Mouse (Mus musculus) heart, embryonic 14.5 days (tissue): ENCODE results near the gene Aqp7. TPM values are rescaled to one million over a fixed set of nuclear protein-coding genes. Genes with fewer than 3 reads are reported as not detected.

Experiments used
- ATAC-seq: fragments of 200-750 bp; cut with Nextera tagmentation; 2 replicates; pipeline ENCODE4 v1.8.0; 2017; ENCODE audit warnings: low read depth, moderate TSS enrichment; ENCODE audit not compliant: insufficient number of reproducible peaks, insufficient read depth, low FRiP score
- H3K27ac ChIP-seq, 2 experiments: fragments of 200-500 bp in 1 of 2; fragments of 300-500 bp in 1 of 2; sonication (generic) in 1 of 2; replicated peaks in 1 of 2; 2 replicates each; pipeline ENCODE4 v1.5.1; 2012 to 2014; ENCODE audit warnings: low read depth in 2 of 2, low read length in 2 of 2, control low read depth in 1 of 2, mild to moderate bottlenecking in 1 of 2, mixed read lengths in 1 of 2; ENCODE audit not compliant: control insufficient read depth in 1 of 2, insufficient read depth in 1 of 2
- H3K27me3 ChIP-seq: fragments of 300-500 bp; sonication (generic); 2 replicates; pipeline ENCODE4 v1.6.1; 2014; ENCODE audit warnings: mild to moderate bottlenecking, low read length, control low read depth; ENCODE audit not compliant: control insufficient read depth, insufficient read depth
- H3K36me3 ChIP-seq: fragments of 300-500 bp; sonication (generic); 2 replicates; pipeline ENCODE4 v1.6.1; 2014; ENCODE audit warnings: mild to moderate bottlenecking, control low read depth, low read length, mixed read lengths; ENCODE audit not compliant: control insufficient read depth, insufficient read depth
- H3K4me1 ChIP-seq, 2 experiments: fragments of 200-500 bp in 1 of 2; fragments of 300-500 bp in 1 of 2; sonication (generic) in 1 of 2; 2 replicates each; pipeline ENCODE4 v1.6.1; 2012 to 2014; ENCODE audit warnings: low read length in 2 of 2, control low read depth in 1 of 2, mixed read lengths in 1 of 2; ENCODE audit not compliant: control insufficient read depth in 2 of 2, insufficient read depth in 2 of 2
- H3K4me2 ChIP-seq: fragments of 300-500 bp; sonication (generic); 2 replicates; pipeline ENCODE4 v1.6.1; 2014; ENCODE audit warnings: mild to moderate bottlenecking, low read length
- H3K4me3 ChIP-seq, 2 experiments: fragments of 200-500 bp in 1 of 2; fragments of 300-500 bp in 1 of 2; sonication (generic) in 1 of 2; 2 replicates each; pipeline ENCODE4 v1.5.1; 2012 to 2014; ENCODE audit warnings: low read length in 2 of 2, mild to moderate bottlenecking in 2 of 2, control low read depth in 1 of 2, low read depth in 1 of 2, moderate library complexity in 1 of 2; ENCODE audit not compliant: control insufficient read depth in 1 of 2, insufficient read depth in 1 of 2
- H3K9ac ChIP-seq: fragments of 300-500 bp; sonication (generic); 2 replicates; pipeline ENCODE4 v1.6.1; 2014; ENCODE audit warnings: mild to moderate bottlenecking, low read length
- H3K9me3 ChIP-seq: fragments of 300-500 bp; sonication (generic); 2 replicates; pipeline ENCODE4 v1.6.1; 2016; ENCODE audit warnings: low read length, control low read depth; ENCODE audit not compliant: control insufficient read depth
- WGBS: fragments of 180-500 bp; shearing (Covaris S2); extraction: QIAGEN DNeasy Blood & Tissue Kit; methylation state at CpG from one replicate; pipeline ENCODE4 v1.1.7; 2014; 5-methylcytosine and 5-hydroxymethylcytosine counted together
- polyA plus RNA-seq: library from polyadenylated mRNA; unstranded; fragments of >200 nt; fragmentation: Nextera tagmentation; extraction: Ambion mirVana; gene quantifications from 2 replicates; pipeline ENCODE4 v1.2.1, GENCODE M21; 2014

The Aqp7 gene
- polyA plus RNA-seq, 1 experiment from 2014 or later = not detected

- Histone ChIP-seq H3K9ac (no peak overlapping the region), H3K9me3 (no peaks in the 10 kb centered on the region), H3K4me1 (peaks cover 11 to 14% of the 10 kb centered on the region in 2 experiments), H3K27ac (no peak overlapping the region), H3K27me3 (no peaks in the 10 kb centered on the region), H3K4me2 (no peak overlapping the region), H3K4me3 (no peak overlapping the region), H3K36me3 (no peaks in the 10 kb centered on the region)
- 78% methylated on average over 13 of the region's 13 CpGs for WGBS
- ATAC-seq = no peak
Measured at GRCm38 (mm10) chr4:41046254-41046795, 1.6 kb downstream of the Aqp7 start.

- no peaks in the 10 kb centered on the region for H3K36me3 ChIP-seq
- no peaks in the 10 kb centered on the region for H3K27me3 ChIP-seq
- no peak overlapping the region for H3K4me3 ChIP-seq
- no peak overlapping the region for H3K4me2 ChIP-seq
- 86% methylated on average over 3 of the region's 3 CpGs for WGBS
- ATAC-seq = no peak
- H3K9me3 ChIP-seq = no peaks in the 10 kb centered on the region
- peaks cover 7 to 11% of the 10 kb centered on the region in 2 experiments for H3K4me1 ChIP-seq
- no peak overlapping the region for H3K9ac ChIP-seq
- no peak overlapping the region for H3K27ac ChIP-seq
Measured at GRCm38 (mm10) chr4:41045288-41045687, 2.7 kb downstream of the Aqp7 start.

- Histone ChIP-seq H3K4me2 (no peak overlapping the region), H3K27me3 (no peaks in the 10 kb centered on the region), H3K9me3 (no peaks in the 10 kb centered on the region), H3K9ac (no peak overlapping the region), H3K4me1 (peaks cover 7 to 11% of the 10 kb centered on the region in 2 experiments), H3K36me3 (no peaks in the 10 kb centered on the region), H3K4me3 (no peak overlapping the region), H3K27ac (no peak overlapping the region)
- no peak for ATAC-seq
- WGBS = 77% methylated on average over 5 of the region's 5 CpGs
Measured at GRCm38 (mm10) chr4:41043961-41044360, 4.0 kb downstream of the Aqp7 start.

GRCm38 (mm10) chr4:41042880-41043279 is 5.1 kb downstream of the Aqp7 start:
- ATAC-seq = no peak
- H3K9me3 ChIP-seq = no peaks in the 10 kb centered on the region
- no peaks in the 10 kb centered on the region for H3K36me3 ChIP-seq
- H3K4me3 ChIP-seq = no peak overlapping the region
- H3K9ac ChIP-seq = no peak overlapping the region
- H3K4me1 ChIP-seq = peaks cover 3 to 5% of the 10 kb centered on the region in 2 experiments; a peak in 3 of 4 replicates
- H3K27me3 ChIP-seq = no peaks in the 10 kb centered on the region
- H3K4me2 ChIP-seq = no peak overlapping the region
- WGBS = 78% methylated on average over 12 of the region's 12 CpGs
- no peak overlapping the region for H3K27ac ChIP-seq

GRCm38 (mm10) chr4:41040983-41041382 is 7.0 kb downstream of the Aqp7 start:
- no peak overlapping the region for H3K4me3 ChIP-seq
- H3K4me1 ChIP-seq = peaks cover 0 to 2% of the 10 kb centered on the region in 2 experiments; a peak in 1 of 4 replicates
- H3K9ac ChIP-seq = no peak overlapping the region
- H3K36me3 ChIP-seq = no peaks in the 10 kb centered on the region
- H3K9me3 ChIP-seq = no peaks in the 10 kb centered on the region
- H3K27ac ChIP-seq = no peak overlapping the region
- no peak overlapping the region for H3K4me2 ChIP-seq
- ATAC-seq = 0 out of 2 replicates have a peak, but pooled peaks have one; percentile 10
- 55% methylated on average over 7 of the region's 7 CpGs for WGBS
- H3K27me3 ChIP-seq = no peaks in the 10 kb centered on the region

GRCm38 (mm10) chr4:41037942-41038341 is 10.0 kb downstream of the Aqp7 start:
- peaks cover 0 to 2% of the 10 kb centered on the region in 2 experiments; a peak in 1 of 4 replicates for H3K4me1 ChIP-seq
- 32% methylated on average over 3 of the region's 3 CpGs for WGBS
- H3K36me3 ChIP-seq = no peaks in the 10 kb centered on the region
- H3K27me3 ChIP-seq = no peaks in the 10 kb centered on the region
- H3K4me3 ChIP-seq = no peak overlapping the region
- no peak overlapping the region for H3K27ac ChIP-seq
- no peak overlapping the region for H3K4me2 ChIP-seq
- no peaks in the 10 kb centered on the region for H3K9me3 ChIP-seq
- no peak for ATAC-seq
- H3K9ac ChIP-seq = no peak overlapping the region

GRCm38 (mm10) chr4:41031242-41031641 is 16.7 kb downstream of the Aqp7 start:
- WGBS = 68% methylated on average over 3 of the region's 3 CpGs
- H3K9me3 ChIP-seq = no peaks in the 10 kb centered on the region
- 0 out of 2 replicates have a peak, but pooled peaks cover 3% of the 10 kb centered on the region for H3K36me3 ChIP-seq
- H3K4me3 ChIP-seq = no peak overlapping the region
- H3K27ac ChIP-seq = no peak overlapping the region
- no peaks in the 10 kb centered on the region for H3K4me1 ChIP-seq
- peak; percentile 32; the same call in 1 of the 2 replicates for ATAC-seq
- no peaks in the 10 kb centered on the region for H3K27me3 ChIP-seq
- no peak overlapping the region for H3K9ac ChIP-seq
- H3K4me2 ChIP-seq = no peak overlapping the region

GRCm38 (mm10) chr4:41029372-41029771 is 18.6 kb downstream of the Aqp7 start:
- H3K9me3 ChIP-seq = no peaks in the 10 kb centered on the region
- no peak overlapping the region for H3K4me2 ChIP-seq
- no peaks in the 10 kb centered on the region for H3K27me3 ChIP-seq
- no peak overlapping the region for H3K27ac ChIP-seq
- 85% methylated on average over 5 of the region's 5 CpGs for WGBS
- no peak overlapping the region for H3K9ac ChIP-seq
- H3K4me1 ChIP-seq = no peaks in the 10 kb centered on the region
- H3K36me3 ChIP-seq = peaks cover 22% of the 10 kb centered on the region
- ATAC-seq = no peak
- no peak overlapping the region for H3K4me3 ChIP-seq
